Mouse (Mus musculus): ENCODE measurements around the gene Brap. TPM values are rescaled to one million over a fixed set of nuclear protein-coding genes. Genes with fewer than 3 reads are reported as not detected.
A peak's percentile ranks its signal among the peaks of the same experiment; 100 is the strongest.
"Not testable (repeated sequence)": the region's sequence is repeated elsewhere in the genome, so short reads cannot be mapped to it uniquely, and the experiment has no call there.

Brap gene
- total RNA-seq (2021): 10 to 100 TPM; 22.9 to 25.1 TPM
- long read RNA-seq, experiment 1, transcript Brap-201 (12 exons, 3,744 nt): major isoform, 28 of 39 reads
- long read RNA-seq, experiment 1, partial matches to known transcripts: 8 of 39 reads
- long read RNA-seq, experiment 1, other reads (novel, unspliced or antisense): 3 of 39 reads
- long read RNA-seq, experiment 2, full-length matches to known transcripts: 52 of 59 reads
- long read RNA-seq, experiment 2, partial matches to known transcripts: 7 of 59 reads
- long read RNA-seq, experiment 2, other reads (novel, unspliced or antisense): 0 of 59 reads

DNA sequence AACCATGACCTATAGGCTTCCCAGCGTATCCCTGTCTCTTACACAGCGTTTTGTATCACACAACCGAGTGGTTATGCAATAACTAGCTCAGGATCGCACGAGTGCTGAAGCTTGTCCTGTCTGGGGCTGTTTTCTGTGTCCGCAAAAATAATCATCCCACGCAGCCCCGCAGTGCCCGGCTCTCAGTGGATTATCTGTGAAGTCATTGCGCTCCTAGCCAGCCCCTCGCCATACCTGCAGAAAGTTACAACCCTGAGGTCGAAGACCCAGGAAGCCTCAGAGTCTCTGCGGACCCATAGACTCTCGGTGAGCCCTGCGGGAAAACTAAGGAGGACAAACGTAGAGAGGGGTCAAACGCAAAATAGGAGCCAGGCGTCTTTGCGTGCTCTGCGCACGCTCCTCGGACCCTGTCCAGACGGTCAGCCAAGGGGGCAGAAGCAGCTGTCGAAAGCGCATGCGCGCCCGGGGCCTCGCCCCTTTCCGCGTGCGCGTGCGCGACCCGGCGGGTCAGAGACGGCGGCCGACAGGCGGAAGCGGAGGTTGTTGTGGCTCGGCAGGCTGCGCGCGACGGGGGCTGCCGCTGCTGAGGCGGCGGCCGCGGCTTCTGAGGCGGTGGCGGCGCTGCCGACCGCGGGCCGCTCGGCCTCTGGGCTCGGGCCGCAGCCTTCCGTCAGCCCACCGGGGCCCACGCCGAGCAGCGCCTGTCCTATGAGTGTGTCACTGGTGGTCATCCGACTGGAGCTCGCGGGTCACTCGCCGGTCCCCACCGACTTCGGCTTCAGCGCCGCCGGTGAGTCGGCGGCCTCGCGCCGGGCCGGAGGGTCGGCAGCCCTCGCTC lies at the start of gene Brap, which contains the start of gene Acad10:
TSS of gene Brap (plus strand) at position 505 of the 838 bp plus-strand sequence.
TSS of gene Acad10 (minus strand) at position 456 of the 838 bp plus-strand sequence.
- intact Hi-C loops (cut with DNase I; ENCODE audit: low total_unique reads): no loop called here
- DNase-seq: peak; percentile 95

DNA sequence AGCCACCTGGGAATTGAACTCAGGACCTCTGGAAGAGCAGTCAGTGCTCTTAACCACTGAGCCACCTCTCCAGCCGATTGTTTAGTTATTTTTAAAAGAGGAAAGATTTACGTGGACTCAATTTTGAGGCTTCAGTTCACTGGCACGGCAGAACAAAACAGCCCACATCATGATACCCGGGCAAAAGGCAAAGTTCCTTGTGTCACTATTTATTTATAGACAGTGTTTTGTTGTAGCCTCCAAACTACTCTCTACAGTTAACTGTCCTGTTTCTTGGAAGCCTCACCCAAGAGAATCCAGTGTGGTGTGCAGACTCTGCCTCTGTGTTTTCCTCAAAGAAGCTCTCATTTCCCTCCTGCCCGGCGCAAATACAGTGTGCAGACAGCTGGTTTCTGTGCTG lies 48.3 kb upstream of the Brap start:
- intact Hi-C loops (cut with DNase I; ENCODE audit: low total_unique reads): no loop called here
- DNase-seq: no peak

DNA sequence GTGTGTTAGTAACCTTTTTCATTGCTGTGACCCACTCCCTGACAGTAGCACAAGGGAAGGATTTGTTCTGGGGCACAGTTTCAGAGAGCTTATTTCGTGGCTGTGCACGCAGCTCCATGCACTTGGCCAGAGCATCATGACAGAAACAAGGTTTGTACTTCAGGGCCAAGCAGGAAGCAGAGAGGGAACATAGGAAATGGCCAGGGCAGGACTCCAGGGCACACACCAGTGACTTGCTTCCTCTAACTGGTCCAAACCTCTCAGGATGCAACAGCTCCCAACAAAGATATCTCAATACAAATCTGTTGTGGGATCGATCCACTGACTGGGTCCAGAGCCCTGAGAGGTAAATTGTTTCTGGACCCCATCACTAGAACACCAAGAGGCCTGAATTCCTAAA lies 45.4 kb upstream of the Brap start:
- DNase-seq; intact Hi-C loops (cut with DNase I; ENCODE audit: low total_unique reads): not testable (repeated sequence)

DNA sequence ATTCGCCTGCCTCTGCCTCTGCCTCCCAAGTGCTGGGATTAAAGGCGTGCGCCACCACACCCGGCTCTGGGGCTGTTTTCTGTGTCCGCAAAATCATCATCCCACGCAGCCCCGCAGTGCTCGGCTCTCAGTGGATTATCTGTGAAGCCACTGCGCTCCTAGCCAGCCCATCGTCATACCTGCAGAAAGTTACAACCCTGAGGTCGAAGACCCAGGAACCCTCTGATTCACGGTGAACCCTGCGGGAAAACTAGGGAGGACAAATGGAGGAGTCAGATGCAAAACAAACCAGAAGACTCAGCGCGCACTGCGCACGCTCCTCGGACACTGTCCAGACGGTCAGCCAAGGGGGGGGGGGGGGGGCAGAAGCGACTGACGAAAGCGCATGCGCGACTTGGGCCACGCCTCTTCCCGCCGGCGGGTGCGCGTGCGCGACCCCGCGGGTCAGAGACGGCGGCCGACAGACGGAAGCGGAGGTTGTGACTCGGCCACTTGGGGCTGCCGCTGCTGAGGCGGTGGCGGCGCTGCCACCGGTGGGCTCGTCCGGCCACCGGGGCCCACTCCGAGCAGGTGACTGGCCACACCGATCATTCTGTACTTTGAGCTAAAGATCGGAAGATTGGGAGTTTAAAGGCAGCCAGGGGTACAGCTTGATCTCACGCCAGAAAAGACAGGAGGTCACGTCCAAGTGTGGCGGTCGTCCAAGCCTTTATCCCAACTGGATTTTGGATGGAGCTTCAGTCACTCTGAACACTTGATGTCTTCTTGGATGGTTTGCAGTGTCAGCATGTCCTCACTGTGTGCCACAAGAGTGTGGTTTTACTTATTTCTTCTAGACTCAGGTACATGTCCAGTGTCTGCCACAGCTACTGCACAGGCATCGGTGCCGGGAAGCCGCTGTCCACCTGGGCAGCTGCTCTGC lies 41.5 kb upstream of the Brap start, which contains the start of gene Acad12:
TSS of gene Acad12 (minus strand) at position 347 of the 922 bp plus-strand sequence.
- intact Hi-C loops (cut with DNase I; ENCODE audit: low total_unique reads): no loop called here
- DNase-seq: peak; percentile 87

DNA sequence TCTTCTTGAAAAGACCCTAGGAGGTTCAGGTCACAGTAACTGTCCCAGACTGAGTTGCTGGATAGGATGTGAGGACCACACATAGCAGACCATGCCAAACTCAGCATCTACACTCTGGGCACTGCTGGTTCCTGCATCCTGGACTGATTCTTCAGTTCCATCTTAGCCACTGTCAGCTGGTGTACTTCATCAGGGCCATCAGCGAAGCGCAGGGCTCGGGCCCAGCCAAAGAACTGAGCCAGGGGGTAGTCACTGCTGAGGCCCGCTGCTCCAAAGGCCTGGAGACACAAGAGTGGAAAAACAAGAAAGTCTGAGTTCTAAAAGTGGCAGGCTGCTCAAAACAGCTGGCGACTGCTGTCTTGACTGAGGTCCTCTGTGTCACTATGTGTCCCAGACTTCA lies 39.3 kb upstream of the Brap start:
- intact Hi-C loops (cut with DNase I; ENCODE audit: low total_unique reads): no loop called here

DNA sequence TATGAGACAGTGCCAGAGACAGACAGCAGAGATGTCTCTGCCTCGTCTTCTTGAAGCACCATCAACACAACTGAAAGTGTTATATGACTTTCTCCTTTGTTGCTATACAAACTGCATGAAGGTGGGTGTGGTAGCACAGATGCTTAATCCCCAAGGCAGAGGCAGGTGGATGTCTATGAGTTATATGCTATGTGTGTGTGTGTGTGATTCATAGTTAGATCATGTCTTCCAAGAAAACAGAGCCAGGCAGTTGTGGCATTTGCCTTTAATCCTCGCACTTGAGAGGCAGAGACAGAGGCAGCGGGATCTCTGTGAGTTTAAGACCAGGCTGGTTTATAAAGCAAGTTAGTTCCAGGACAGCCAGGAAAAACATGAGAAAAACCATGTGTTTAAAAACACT lies 37.1 kb upstream of the Brap start:
- no peak for DNase-seq
- intact Hi-C loops (cut with DNase I; ENCODE audit: low total_unique reads): no loop called here

More for the DNA sequence above, 39.3 kb upstream of the Brap start:
- no peak for DNase-seq

DNA sequence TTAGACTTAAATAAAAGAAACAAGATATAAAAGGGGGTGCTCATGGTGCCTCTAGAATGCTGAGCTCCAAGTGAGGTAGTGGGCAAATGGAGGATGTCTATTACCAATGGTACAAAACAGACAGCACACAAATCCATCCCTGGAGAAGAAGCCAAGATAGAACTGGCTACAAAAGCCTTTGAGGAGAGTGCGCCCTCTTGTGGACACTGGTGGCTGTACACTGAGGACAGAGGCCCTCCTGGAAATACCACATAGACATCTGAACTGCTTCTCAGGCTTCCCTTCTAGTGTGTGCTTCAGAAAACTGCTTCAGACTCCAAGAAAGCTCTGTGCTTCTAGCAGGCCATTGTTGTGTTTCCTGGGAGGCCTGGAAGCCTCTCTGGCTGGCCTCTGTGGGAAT lies 32.5 kb upstream of the Brap start:
- intact Hi-C loops (cut with DNase I; ENCODE audit: low total_unique reads): no loop called here
- peak; percentile 77 for DNase-seq

DNA sequence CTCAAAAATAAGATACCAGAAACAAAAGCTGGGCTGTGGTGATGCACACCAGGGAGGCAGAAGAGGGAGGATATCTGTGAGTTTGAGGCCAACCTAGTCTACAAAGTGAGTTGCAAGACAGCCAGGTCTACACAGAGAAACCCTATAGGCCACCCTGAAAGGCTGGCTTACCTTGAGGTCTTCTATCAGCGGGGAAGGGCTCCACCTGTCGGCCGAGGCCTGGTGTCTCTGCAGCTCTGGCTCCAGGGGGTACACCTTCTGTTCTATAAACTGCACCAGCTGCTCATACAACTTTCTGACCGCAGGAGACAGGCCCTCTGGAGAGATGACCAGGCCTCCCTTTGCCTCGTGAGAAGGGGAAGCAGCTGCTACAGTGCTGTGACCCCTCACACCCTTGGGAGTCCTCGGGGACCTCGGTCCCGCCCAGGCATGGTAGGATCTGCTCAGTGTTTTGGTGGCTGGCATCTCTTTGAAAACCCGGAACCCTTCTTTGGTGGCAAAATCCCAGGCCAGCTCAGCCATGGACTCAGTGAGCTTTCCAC lies 29.2 kb upstream of the Brap start:
- intact Hi-C loops (cut with DNase I; ENCODE audit: low total_unique reads); DNase-seq: not testable (repeated sequence)

DNA sequence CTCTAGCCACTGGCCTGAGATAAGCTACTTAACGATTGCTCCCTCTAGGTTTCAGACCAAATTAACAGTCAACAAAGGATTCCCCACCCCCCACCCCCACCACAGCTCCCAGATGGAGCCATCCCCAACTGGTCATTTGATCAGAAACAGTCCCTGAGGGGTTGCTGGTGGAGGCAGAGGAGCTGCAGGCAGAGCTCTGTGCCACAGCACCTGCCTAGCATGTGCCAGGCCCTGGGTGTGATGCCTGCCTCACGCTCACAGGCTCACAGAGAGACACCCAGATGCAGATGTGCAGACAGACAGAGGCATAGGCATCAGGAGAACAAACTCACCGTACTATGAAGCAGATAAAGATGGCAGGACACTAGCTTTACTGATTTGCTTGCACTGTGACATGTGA lies 27.6 kb upstream of the Brap start:
- intact Hi-C loops (cut with DNase I; ENCODE audit: low total_unique reads): no loop called here
- no peak for DNase-seq

DNA sequence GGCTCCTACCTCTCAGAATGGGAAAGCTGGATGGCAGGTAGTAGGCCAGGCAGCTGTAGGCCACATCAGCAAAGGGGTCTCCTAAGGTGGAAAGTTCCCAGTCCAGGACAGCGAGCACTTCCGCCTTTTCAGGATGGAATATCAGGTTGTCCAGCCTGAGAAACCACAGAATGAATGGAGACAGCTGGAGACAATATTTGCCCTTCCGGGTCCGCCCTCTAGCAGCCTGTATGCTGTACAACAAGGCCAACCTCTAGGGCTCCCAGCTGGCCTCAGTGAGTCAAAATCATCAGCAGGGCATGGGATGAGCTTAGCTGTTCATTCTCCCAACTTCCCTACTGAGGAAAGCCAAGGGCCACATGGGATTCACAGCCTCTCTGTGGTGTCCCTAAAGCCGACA lies 25.7 kb upstream of the Brap start:
- no peak for DNase-seq
- intact Hi-C loops (cut with DNase I; ENCODE audit: low total_unique reads): no loop called here

DNA sequence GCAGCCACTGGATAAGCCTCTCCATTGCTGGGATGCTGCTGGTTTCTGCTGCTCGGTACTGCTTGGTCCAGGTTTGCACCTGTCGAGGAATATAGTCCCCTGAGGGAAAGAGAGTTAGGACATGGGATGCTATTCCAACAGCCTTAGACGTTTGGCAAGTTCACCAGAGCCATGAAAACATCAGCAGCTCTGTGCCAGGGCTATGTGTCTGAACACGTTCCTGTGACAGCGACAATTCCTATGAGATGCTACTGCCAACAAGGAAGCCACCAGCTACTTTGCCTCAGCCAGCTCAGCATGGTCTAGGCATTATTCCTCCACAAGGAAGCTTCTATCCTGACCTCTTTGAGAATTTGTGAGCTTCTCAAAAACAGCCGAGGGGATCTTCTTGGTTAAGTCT lies 23.1 kb upstream of the Brap start:
- intact Hi-C loops (cut with DNase I; ENCODE audit: low total_unique reads): no loop called here
- no peak for DNase-seq

DNA sequence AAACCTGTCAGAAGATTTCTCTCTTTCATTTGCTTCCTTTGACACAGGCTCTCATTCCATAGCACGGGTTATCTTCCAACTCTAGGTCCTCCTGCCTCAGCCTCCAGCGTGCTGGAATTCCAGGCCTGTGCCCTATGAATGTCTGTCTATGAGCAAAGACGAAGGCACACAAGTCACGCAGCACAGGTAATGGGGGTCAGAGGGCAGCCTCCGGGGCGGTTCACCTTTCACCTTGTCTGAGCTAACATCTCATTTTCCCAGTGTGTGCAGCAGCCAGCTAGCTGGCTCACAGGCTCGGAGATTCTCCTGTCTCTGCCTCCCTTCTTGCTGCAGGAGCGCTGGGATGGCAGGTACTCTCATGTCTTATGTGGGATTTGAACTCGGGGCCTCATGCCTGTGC lies 20.8 kb upstream of the Brap start:
- no peak for DNase-seq
- intact Hi-C loops (cut with DNase I; ENCODE audit: low total_unique reads): no loop called here

DNA sequence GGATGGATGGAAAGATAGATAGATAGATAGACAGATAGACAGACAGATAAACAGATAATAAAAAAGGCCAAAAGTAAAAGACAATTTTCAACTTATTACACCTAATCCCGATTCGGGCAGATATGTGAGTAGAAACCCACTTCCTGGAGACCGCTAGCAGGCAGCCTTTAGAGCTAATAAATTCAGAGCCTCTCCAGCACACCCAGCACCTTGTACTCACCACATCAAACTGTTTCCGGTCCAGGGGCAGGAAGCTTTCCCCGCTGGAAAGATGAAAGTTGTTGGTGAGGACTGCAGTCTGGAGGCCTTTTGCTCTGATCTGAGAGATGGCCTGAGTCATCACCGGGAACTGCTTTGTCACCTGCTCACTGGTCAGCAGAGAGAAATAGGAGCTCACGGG lies 11.2 kb upstream of the Brap start:
- no peak for DNase-seq
- intact Hi-C loops (cut with DNase I; ENCODE audit: low total_unique reads): no loop called here

DNA sequence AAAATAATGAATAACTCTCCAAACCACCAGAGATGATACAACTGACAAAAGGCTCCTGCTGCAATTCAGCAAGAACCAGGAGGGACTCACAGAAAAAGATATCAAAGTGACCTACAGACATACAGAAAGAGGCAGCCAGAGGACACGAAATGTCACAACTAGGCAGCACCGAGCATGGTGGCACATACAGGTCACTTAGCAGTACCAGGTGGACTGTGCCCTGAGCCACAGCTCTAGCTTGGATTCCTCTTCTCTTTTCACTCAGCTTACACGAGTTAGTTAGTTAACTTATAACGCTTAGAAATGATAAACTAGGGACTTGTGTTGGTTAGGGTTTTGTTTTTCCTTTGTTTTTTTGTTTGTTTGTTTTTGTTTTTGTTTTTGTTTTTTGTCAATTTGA lies 5.8 kb upstream of the Brap start:
- intact Hi-C loops (cut with DNase I; ENCODE audit: low total_unique reads): no loop called here

DNA sequence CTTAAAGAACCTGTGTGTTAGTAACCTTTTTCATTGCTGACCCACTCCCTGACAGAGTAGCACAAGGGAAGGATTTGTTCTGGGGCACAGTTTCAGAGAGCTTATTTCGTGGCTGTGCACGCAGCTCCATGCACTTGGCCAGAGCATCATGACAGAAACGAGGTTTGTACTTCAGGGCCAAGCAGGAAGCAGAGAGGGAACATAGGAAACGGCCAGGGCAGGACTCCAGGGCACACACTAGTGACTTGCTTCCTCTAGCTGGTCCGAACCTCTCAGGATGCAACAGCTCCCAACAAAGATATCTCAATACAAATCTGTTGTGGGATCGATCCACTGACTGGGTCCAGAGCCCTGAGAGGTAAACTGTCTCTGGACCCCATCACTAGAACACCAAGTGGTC lies 3.5 kb upstream of the Brap start:
- intact Hi-C loops (cut with DNase I; ENCODE audit: low total_unique reads); DNase-seq: not testable (repeated sequence)

More for the DNA sequence above, 5.8 kb upstream of the Brap start:
- DNase-seq: no peak

DNA sequence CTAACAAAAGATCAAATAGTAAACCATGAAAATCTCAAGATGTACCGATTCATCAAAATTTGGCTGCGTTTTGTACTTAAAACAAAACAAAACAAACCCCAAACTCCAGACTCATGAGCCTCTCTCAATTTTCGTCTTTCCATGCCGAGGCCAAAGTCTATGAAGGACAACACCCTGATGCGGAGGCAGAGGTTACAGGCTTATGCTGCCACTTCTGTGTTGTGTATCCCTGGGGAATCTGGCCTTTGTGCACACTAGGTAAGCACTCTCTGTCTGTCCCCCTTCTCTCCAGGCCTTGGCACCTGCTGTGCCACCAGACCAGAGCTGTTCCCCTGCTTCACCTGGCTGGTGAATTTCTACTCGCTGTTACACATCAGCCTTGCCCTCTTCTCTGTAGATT lies 2.7 kb upstream of the Brap start:
- intact Hi-C loops (cut with DNase I; ENCODE audit: low total_unique reads); DNase-seq: not testable (repeated sequence)

DNA sequence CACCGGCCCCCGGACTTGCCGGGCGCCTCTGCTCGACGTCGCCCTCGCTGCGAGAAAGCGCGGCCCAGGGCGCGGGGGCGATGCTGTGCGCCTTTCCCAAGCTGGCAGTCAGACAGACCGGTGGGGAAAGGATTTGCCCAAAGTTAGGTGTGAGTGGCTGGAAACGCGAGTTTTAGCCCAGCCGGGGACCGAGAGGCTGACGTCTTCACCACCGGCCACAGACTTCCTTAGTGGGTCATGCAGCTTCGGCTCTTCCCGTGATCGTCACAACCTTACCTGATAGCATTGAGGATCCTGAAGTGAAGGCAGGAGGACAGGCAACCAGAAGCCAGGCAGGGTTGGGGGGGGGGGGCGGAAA lies 513 bp downstream of the Brap start:
- intact Hi-C loops (cut with DNase I; ENCODE audit: low total_unique reads): no loop called here
- peak; percentile 14 for DNase-seq

DNA sequence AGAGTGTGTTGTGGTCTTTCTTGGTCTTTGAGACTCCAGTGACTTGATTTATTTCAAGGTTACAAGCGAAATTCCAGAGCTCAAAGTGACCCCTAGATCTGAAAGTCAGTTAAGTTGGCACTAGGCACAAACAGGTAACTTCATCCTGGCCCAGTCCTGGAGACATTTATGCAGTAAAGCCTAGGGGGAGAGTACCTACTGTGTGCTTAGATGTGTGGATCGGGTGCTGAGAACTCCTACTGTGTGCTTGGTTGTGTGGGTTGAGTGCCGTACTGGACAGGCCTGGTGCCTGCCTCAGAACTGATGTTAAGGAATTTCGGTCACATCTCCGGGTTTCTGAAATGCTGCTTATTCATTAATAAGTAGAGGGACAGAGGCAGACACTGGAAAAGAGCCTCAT lies 1.1 kb downstream of the Brap start:
- no peak for DNase-seq
- intact Hi-C loops (cut with DNase I; ENCODE audit: low total_unique reads): no loop called here

DNA sequence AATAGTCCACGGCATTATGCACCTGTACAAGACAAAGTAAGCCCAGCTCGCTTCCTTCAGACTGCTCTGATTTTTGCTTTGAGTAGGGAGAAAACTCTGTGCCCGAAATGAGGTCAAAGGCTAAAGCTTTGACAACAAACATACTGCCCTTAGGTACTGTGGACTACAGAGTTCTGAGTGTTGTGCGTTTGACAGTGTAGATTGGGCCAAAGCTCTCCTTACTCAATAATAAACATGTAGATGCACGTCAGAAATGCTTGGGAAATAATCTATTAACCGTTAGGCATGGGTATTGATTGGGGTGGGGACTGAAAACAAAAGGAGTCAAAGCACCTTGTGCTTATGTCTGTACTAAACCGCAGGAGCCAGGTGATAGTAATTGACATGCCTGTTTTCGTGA lies 3.1 kb downstream of the Brap start:
- intact Hi-C loops (cut with DNase I; ENCODE audit: low total_unique reads): no loop called here
- DNase-seq: no peak

DNA sequence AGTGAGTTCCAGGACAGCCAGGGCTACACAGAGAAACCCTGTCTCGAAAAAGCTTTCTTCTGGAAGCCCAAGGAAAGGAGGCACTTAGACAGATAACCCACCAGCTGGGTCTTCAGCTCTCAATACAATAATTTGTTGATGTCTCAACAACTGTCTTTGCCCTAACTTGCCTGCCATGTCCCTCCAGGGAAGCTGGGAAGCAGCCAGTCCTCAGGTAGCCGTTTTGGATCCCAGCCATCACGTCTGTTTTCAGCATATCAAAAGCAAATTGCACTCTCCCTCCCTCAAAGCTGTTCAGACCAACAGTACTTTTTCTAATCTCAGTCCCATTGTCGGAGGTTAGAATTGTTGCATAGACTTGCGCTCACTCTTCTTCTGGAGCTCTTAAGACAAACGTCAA lies 3.7 kb downstream of the Brap start:
- no peak for DNase-seq
- intact Hi-C loops (cut with DNase I; ENCODE audit: low total_unique reads): no loop called here
